8 mouse cellular contexts compared by ENCODE assay signal in the genomic region with DNA sequence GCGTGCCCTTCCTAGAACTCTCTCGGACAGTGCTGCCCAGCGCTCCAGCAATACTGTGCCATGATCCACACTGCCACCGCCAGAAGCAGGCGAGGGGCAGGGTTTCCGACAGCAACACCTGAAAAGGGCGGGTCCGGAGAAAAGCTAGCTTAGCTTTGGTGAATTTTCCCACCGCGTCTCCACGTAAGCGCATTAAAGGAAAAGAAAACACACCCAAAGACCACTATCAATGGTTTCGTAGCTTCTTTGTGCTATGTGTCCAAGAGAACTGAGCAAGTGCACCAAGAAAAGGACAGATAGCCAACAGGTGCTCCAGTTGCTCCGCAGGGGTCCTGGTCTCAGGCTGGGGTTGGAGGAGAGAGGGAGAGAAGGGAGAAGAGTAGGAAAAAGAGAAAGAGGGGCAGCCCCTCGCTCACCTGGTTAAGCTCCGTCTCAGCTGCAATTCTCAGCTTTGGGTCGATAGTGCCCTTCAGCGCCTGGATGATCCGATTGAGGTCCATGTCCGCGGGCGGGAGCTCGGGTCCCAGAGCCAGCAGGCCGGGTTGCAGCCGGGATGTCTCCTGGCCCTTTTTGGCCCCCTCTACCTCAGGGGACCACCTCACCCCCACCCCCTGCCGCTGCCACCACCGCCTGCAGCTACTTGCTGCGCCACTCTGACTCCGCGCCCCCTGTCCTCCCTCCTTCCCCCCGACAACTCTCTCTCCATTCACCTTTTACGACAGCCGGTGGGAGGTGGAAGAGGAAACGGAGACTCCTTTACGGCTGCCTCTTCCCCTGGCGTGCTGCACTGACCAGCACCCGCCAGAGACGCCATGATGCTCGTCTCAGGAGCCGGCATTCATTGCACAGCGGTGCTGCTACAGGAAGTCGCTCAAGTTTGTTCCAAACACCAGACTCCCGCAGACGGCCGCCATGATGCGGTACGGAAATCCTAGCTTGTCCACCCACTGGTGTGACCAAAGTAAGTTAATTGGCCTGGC. TPM values are rescaled to one million over a fixed set of nuclear protein-coding genes. Genes with fewer than 3 reads are reported as not detected.
DNase-seq lines count a peak whose midpoint lies in the region; ATAC-seq lines count a peak whose summit lies in the region.

A gene (minus strand): TSS at position 720 of the 980 bp plus-strand sequence.

- H3K9me3 ChIP-seq in hindbrain, embryonic 15.5 days, result no peaks in the 10 kb centered on the region

- H3K27me3 ChIP-seq in hindbrain, embryonic 15.5 days, result no peaks in the 10 kb centered on the region

- peak within 1 kb of the TSS; percentile 96 for H3K4me2 ChIP-seq in hindbrain, embryonic 15.5 days

- WGBS in hindbrain, embryonic 15.5 days, result 0% methylated on average over 47 of the region's 47 CpGs

- H3K9ac ChIP-seq in hindbrain, embryonic 15.5 days, result peak within 1 kb of the TSS; percentile 75

- DNase-seq in T-cell, adult 2 months (ENCODE audit: low spot score), result peak; percentile 87
- peak; percentile 92 to 93 for DNase-seq in cerebellum, postnatal 36 days
- DNase-seq in frontal cortex, postnatal 36 days (ENCODE audit: low spot score in 2 of 2), result peak; percentile 93 to 98
- peak; percentile 95 for DNase-seq in left cerebral cortex, adult 11 months (ENCODE audit: low spot score)
- DNase-seq in lung, postnatal 4 days, result peak; percentile 92 to 96
- peak; percentile 90 for DNase-seq in retina, postnatal 7 days (ENCODE audit: low read depth, low spot score)
- DNase-seq in urinary bladder, adult 2 months (ENCODE audit: low spot score), result peak; percentile 57

- peak; percentile 99 for ATAC-seq in hindbrain, embryonic 15.5 days (ENCODE audit: low FRiP score, low read depth)

- H3K4me1 ChIP-seq in hindbrain, embryonic 15.5 days (replicated peaks), result peaks cover 22% of the 10 kb centered on the region

- H3K36me3 ChIP-seq in hindbrain, embryonic 15.5 days, result no peaks in the 10 kb centered on the region

- H3K27ac ChIP-seq in hindbrain, embryonic 15.5 days (replicated peaks), result peak within 1 kb of the TSS; percentile 65

- H3K4me3 ChIP-seq in hindbrain, embryonic 15.5 days, result peak within 1 kb of the TSS; percentile 99

RNA-seq across cellular contexts. Expression of the gene that starts here (rescaled TPM):
- 17.2 and 17.5 TPM in 2 replicates for polyA plus RNA-seq in hindbrain, embryonic 15.5 days (2015; fragmentation: Nextera tagmentation; extraction: Ambion mirVana)
- 19.0 and 22.9 TPM in 2 replicates for polyA plus RNA-seq in urinary bladder, adult 2 months (2012; rRNA removed)

Comparison
In these comparisons a context has a peak if more than half of its experiments do, and no peak if none do; other contexts are left out.
1. Peak in every context shown above with its lines: DNase-seq, ATAC-seq, H3K4me3 ChIP-seq and H3K27ac ChIP-seq.